Mouse (Mus musculus) forebrain, postnatal 0 days (tissue): ENCODE measurements around the gene Cdh5. TPM values are rescaled to one million over a fixed set of nuclear protein-coding genes. Genes with fewer than 3 reads are reported as not detected.
A peak's percentile ranks its signal among the peaks of the same experiment; 100 is the strongest.

ENCODE experiments used
- ATAC-seq: fragments of 200-750 bp; cut with Nextera tagmentation; 2 replicates; pipeline ENCODE4 v1.8.0; 2017; ENCODE audit warnings: mild to moderate bottlenecking, moderate library complexity
- DNase-seq: peaks from one replicate; pipeline ENCODE4 v3.0.0-alpha.2; 2015
- H3K27ac ChIP-seq: fragments of 300-500 bp; sonication (generic); 2 replicates; pipeline ENCODE4 v1.5.1; 2014; ENCODE audit warnings: low read depth, mild to moderate bottlenecking, antibody characterized with exemption, low read length, moderate library complexity, mixed read lengths
- H3K27me3 ChIP-seq: fragments of 300-500 bp; sonication (generic); 2 replicates; pipeline ENCODE4 v1.6.1; 2014; ENCODE audit warnings: mild to moderate bottlenecking, low read length, mixed read lengths; ENCODE audit not compliant: insufficient read depth
- H3K36me3 ChIP-seq: fragments of 300-500 bp; sonication (generic); 2 replicates; pipeline ENCODE4 v1.6.1; 2014; ENCODE audit warnings: mild to moderate bottlenecking, moderate library complexity; ENCODE audit not compliant: insufficient read depth
- H3K4me1 ChIP-seq: fragments of 300-500 bp; sonication (generic); 2 replicates; pipeline ENCODE4 v1.6.1; 2014; ENCODE audit warnings: antibody characterized with exemption; ENCODE audit not compliant: insufficient read depth
- H3K4me2 ChIP-seq: fragments of 300-500 bp; sonication (generic); 2 replicates; pipeline ENCODE4 v1.6.1; 2014; ENCODE audit warnings: low read depth, mild to moderate bottlenecking, moderate library complexity
- H3K4me3 ChIP-seq: fragments of 300-500 bp; sonication (generic); 2 replicates; pipeline ENCODE4 v1.5.1; 2014; ENCODE audit warnings: low read depth, low read length, mixed read lengths
- H3K9ac ChIP-seq: fragments of 300-500 bp; sonication (generic); 2 replicates; pipeline ENCODE4 v1.6.1; 2014; ENCODE audit warnings: mild to moderate bottlenecking
- H3K9me3 ChIP-seq: fragments of 300-500 bp; sonication (generic); 2 replicates; pipeline ENCODE4 v1.6.1; 2016; ENCODE audit warnings: low read length
- CTCF ChIP-seq: sonication (generic); IDR thresholded peaks from 2 replicates; pipeline ENCODE4 v1.5.1; 2016; ENCODE audit warnings: antibody characterized with exemption, control low read depth, low read depth
- WGBS: fragments of 180-500 bp; shearing (Covaris S2); extraction: QIAGEN DNeasy Blood & Tissue Kit; methylation state at CpG from one replicate; pipeline ENCODE4 v1.1.7; 2014; 5-methylcytosine and 5-hydroxymethylcytosine counted together
- polyA plus RNA-seq: library from polyadenylated mRNA; unstranded; fragments of >200 nt; fragmentation: Nextera tagmentation; extraction: Ambion mirVana; gene quantifications from 2 replicates; pipeline ENCODE4 v1.2.1, GENCODE M21; 2015
- total RNA-seq: library from RNA; depleted of rRNA; stranded (reverse); fragments of >200 nt; gene quantifications from 2 replicates; pipeline ENCODE4 v1.2.3, GENCODE M21; 2014

Cdh5 gene
- total and polyA plus RNA-seq, 2 experiments from 2014 or later = 8.4 to 18.1 TPM

DNA sequence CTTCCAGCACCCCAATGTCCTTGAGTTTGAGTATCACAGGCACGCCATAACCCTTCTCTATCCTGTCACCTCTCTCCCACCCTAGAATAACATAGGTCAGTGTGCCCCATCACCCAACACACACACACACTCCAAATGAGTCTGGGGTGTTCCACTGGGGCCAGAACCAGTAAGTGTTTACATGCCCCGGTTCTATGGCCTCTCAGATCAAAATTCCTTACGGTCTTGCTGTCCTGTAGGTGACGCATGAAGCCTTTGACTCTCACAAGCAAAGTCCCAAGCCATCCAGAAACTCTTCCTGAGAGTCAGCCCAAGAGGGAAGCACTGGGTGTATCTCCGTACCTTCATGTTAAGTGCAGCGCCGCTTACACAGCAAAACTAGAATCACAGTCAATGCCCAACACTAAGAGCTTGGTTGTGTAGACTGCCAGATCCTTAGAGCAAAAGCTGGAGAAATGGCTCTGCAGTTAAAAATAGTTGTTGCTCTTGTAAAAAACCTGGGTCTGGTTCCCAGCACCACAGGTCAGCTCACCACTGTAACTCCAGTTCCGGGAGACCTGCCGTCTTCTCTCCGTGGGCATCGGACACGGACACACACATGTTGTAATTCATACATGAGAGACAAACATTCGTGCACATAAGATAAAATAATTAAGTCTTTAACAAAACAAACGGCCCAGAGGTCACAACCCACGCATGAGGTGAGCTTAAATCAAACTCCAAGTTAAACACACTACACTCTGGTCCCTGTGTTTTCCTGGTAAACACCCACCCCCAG lies 45.5 kb downstream of the Cdh5 start:
- 95% methylated on average over 15 of the region's 15 CpGs for WGBS

DNA sequence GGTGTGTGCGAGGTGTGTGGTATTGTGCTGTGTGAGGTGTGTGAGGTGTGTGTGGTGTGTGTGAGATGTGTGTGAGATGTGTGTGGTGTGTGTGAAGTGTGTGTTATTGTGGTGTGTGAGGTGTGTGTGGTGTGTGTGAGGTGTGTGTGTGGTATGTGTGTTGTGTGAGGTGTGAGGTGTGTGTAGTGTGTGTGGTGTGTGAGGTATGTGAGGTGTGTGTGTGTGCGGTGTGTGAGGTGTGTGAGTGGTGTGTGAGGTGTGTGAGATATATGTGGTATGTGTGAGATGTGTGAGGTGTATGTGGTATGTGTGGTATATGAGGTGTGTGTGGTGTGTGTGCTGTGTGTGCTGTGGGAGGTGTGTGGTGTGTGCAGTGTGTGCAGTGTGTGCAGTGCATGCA lies 46.5 kb downstream of the Cdh5 start:
- Histone ChIP-seq H3K9me3 (no peaks in the 10 kb centered on the region), H3K36me3 (no peaks in the 10 kb centered on the region), H3K4me2 (no peak overlapping the region), H3K4me3 (no peak overlapping the region), H3K27ac (no peak overlapping the region), H3K4me1 (no peaks in the 10 kb centered on the region), H3K9ac (no peak overlapping the region), H3K27me3 (no peaks in the 10 kb centered on the region)
- TF ChIP-seq CTCF = no peak
- ATAC-seq (no peak), DNase-seq (no peak)
- 97% methylated on average over 2 of the region's 2 CpGs for WGBS

More for the DNA sequence above, 45.5 kb downstream of the Cdh5 start:
- no peaks in the 10 kb centered on the region for H3K9me3 ChIP-seq
- no peak overlapping the region for H3K4me3 ChIP-seq
- DNase-seq (no peak), ATAC-seq (no peak)
- H3K4me1 ChIP-seq = no peaks in the 10 kb centered on the region
- H3K9ac ChIP-seq = no peak overlapping the region
- no peak overlapping the region for H3K27ac ChIP-seq
- no peaks in the 10 kb centered on the region for H3K36me3 ChIP-seq
- H3K27me3 ChIP-seq = no peaks in the 10 kb centered on the region
- no peak for TF ChIP-seq CTCF
- no peak overlapping the region for H3K4me2 ChIP-seq

DNA sequence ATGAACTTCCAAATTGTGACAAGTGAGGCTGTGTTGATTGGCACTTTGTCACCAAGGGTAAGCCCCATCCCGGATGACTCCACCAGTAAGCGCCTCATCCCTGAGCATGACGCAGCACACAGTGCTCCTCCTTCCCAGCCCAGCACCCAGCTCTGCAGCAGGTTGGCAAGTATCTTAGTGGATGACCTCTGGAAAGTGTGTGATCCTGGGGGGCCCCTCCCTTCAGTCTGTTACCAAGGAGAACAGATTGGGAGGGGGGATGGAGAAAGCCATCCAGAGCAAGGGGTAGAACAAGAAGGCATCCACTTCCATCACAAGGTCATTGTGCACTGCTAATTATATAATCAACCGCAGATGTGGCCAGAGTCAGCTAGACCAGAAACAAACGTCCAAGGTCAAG lies 59.3 kb downstream of the Cdh5 start:
- no peak for TF ChIP-seq CTCF
- WGBS = 78% methylated on average over 5 of the region's 5 CpGs

DNA sequence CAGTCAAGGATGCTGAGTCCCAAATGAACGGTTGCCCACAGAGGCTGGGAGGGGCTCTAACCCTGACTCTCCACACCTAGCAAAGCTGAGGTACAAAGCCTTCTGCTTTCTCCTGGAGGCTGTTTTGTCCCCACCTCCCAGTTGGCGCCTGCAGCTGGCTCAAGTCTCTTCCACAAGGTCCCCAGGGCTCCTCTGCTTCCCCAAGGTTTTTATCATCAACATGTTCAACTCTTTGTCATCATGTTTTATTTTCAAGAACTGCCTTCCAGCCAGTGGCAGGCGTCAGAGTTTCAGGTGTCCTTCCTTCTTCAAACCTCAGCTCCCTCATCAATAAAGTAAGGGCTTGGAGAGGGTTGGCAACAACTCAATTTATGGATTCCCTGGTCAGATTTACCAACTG lies 68.0 kb downstream of the Cdh5 start:
- no peak overlapping the region for H3K4me2 ChIP-seq
- no peak overlapping the region for H3K9ac ChIP-seq
- WGBS = 80% methylated on average over 3 of the region's 3 CpGs
- no peak overlapping the region for H3K4me3 ChIP-seq
- no peaks in the 10 kb centered on the region for H3K36me3 ChIP-seq
- H3K27me3 ChIP-seq = peaks cover 6% of the 10 kb centered on the region; the same call in 1 of the 2 replicates
- H3K4me1 ChIP-seq = peaks cover 5% of the 10 kb centered on the region; the same call in 1 of the 2 replicates
- DNase-seq (no peak), ATAC-seq (no peak)
- no peaks in the 10 kb centered on the region for H3K9me3 ChIP-seq
- H3K27ac ChIP-seq = no peak overlapping the region
- no peak for TF ChIP-seq CTCF

More for the DNA sequence above, 59.3 kb downstream of the Cdh5 start:
- DNase-seq (no peak), ATAC-seq (no peak)
- no peaks in the 10 kb centered on the region for H3K4me1 ChIP-seq
- no peaks in the 10 kb centered on the region for H3K27me3 ChIP-seq
- no peak overlapping the region for H3K9ac ChIP-seq
- no peaks in the 10 kb centered on the region for H3K9me3 ChIP-seq
- no peaks in the 10 kb centered on the region for H3K36me3 ChIP-seq
- no peak overlapping the region for H3K4me3 ChIP-seq
- H3K4me2 ChIP-seq = no peak overlapping the region
- H3K27ac ChIP-seq = no peak overlapping the region

DNA sequence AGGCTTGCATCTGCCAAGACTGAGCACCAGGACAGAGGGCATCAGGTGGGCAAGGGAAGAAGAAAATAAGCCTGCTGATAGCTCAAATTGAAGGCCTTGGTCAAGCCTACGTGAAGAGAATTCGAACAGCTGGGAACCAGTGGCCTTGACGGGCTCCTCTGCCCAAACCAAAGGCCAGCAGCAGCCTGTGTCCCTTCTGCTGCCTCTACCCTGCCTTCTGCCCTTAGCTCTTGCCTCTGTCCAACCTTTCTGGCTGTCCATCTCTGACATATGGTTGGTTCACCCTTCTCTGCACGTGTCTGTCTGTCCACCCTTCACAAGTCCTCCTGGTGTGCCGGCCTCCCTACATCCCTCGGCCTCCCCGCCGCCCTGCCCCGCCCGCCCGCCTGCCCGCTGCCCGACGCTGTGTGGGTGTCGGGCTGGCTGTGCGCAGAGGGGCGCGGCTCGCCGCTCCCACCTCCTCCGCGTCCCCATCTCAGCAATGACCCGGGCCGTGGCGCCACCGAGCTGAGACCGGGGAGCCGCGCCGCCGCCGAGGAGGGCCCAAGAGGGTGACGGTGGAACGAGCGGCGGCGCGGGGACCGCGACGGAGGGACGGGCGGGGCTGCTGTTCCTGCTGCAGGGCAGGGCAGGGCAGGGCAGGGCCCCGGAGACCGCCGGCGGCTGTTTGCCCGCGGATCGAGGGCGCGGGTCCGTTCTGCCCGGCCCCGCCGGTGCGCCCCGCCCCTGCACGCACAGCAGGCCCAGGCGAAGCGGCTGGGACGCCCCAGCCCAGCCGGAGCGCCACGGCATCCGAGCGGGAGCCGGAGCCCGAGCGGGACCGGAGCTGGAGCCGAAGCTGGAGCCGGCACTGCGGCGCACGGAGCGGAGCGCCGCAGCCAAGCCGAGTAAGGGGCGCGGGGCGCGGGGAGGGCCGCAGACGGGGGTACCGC lies 69.0 kb downstream of the Cdh5 start, which contains the start of gene Bean1:
Gene Bean1, plus strand, starts transcription at position 325 of the 932 bp plus-strand sequence.
- peak within 1 kb of the TSS; percentile 67 for H3K4me3 ChIP-seq
- H3K9ac ChIP-seq = peak within 1 kb of the TSS; percentile 88
- H3K27me3 ChIP-seq = peaks cover 6% of the 10 kb centered on the region; the same call in 1 of the 2 replicates
- H3K36me3 ChIP-seq = no peaks in the 10 kb centered on the region
- DNase-seq (peak; percentile 67), ATAC-seq (peak; percentile 87)
- WGBS = 2% methylated on average over 55 of the region's 87 CpGs
- H3K9me3 ChIP-seq = no peaks in the 10 kb centered on the region
- H3K27ac ChIP-seq = peak within 1 kb of the TSS; percentile 69
- H3K4me1 ChIP-seq = peaks cover 5% of the 10 kb centered on the region; the same call in 1 of the 2 replicates
- no peak for TF ChIP-seq CTCF
- peak within 1 kb of the TSS; percentile 92 for H3K4me2 ChIP-seq

DNA sequence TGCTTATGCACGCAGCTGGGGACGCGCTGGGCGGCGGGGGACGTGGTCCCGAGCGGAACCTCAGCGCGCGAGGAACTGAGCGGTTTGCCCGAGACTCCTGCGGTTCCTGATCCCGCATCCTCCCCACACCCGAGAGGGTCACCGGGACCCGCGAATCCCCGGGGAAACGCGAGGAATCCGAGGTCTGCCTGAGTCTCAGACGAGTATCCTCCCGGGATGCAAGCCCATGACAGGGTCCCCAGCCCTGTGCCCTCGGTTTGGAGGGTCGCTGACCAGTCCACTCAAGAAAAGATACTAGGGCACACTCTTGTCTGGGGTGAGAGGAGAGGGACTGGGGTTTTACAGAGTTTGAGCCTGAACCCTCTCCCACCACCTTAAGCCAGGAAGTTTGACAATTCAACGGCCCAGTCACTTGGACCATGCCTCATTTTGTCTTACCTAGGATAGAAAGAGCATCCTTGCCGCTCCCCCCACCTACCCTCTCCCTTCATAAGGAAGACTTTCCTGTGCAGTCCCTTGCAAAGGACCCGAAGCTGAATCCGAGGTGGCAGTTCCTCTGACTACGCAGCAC lies 69.7 kb downstream of the Cdh5 start:
- TF ChIP-seq CTCF = no peak
- Histone ChIP-seq H3K4me2 (peak overlapping the region; percentile 92), H3K4me1 (peaks cover 5% of the 10 kb centered on the region; the same call in 1 of the 2 replicates), H3K36me3 (no peaks in the 10 kb centered on the region), H3K27me3 (peaks cover 6% of the 10 kb centered on the region; the same call in 1 of the 2 replicates), H3K27ac (peak overlapping the region; percentile 69), H3K9ac (peak overlapping the region; percentile 88), H3K4me3 (peak overlapping the region; percentile 67), H3K9me3 (no peaks in the 10 kb centered on the region)
- DNase-seq = no peak
- WGBS = 4% methylated on average over 31 of the region's 32 CpGs
- ATAC-seq = no peak
